Mouse (Mus musculus): Measurements from ENCODE around the gene Gm10715. TPM values are rescaled to one million over a fixed set of nuclear protein-coding genes. Genes with fewer than 3 reads are reported as not detected.
A peak's percentile ranks its signal among the peaks of the same experiment; 100 is the strongest.
"Not testable (repeated sequence)": the region's sequence is repeated elsewhere in the genome, so short reads cannot be mapped to it uniquely, and the experiment has no call there.

The Gm10715 gene
- polyA plus RNA-seq, 1 experiment from 2014 or later: not detected

GRCm38 (mm10) chr9:3027200-3027599 is 9.5 kb upstream of the Gm10715 start:
- not testable (repeated sequence) for H3K9ac ChIP-seq (replicated peaks); H3K36me3 ChIP-seq; H3K27me3 ChIP-seq; H3K4me3 ChIP-seq (replicated peaks); H3K9me3 ChIP-seq; H3K4me1 ChIP-seq (replicated peaks); H3K4me2 ChIP-seq (replicated peaks); H3K27ac ChIP-seq
- 75% methylated on average over 9 of the region's 9 CpGs for WGBS
- ATAC-seq: 0 out of 2 replicates have a peak, but pooled peaks have one; percentile 2

DNA sequence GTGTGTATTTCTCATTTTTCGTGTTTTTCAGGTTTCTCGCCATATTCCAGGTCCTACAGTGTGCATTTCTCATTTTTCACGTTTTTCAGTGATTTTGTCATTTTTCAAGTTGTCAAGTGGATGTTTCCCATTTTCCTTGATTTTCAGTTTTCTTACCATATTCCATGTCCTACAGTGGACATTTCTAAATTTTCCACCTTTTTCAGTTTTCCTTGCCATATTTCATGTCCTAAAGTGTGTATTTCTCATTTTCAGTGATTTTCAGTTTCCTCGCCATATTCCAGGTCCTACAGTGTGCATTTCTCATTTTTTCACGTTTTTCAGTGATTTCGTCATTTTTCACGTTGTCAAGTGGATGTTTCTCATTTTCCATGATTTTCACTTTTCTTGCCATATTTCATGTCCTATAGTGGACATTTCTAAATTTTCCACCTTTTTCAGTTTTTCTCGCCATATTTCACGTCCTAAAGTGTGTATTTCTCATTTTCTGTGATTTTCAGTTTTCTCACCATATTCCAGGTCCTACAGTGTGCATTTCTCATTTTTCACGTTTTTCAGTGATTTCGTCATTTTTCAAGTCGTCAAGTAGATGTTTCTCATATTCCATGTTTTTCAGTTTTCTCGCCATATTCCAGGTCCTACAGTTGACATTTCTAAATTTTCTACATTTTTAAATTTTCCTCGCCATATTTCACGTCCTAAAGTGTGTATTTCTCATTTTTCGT is 7.2 kb upstream of the Gm10715 start:
- not testable (repeated sequence) for H3K9ac ChIP-seq (replicated peaks); H3K27ac ChIP-seq; H3K4me3 ChIP-seq (replicated peaks); H3K9me3 ChIP-seq; H3K4me1 ChIP-seq (replicated peaks); H3K27me3 ChIP-seq; H3K36me3 ChIP-seq; ATAC-seq; H3K4me2 ChIP-seq (replicated peaks)
- WGBS: 66% methylated on average over 13 of the region's 16 CpGs

DNA sequence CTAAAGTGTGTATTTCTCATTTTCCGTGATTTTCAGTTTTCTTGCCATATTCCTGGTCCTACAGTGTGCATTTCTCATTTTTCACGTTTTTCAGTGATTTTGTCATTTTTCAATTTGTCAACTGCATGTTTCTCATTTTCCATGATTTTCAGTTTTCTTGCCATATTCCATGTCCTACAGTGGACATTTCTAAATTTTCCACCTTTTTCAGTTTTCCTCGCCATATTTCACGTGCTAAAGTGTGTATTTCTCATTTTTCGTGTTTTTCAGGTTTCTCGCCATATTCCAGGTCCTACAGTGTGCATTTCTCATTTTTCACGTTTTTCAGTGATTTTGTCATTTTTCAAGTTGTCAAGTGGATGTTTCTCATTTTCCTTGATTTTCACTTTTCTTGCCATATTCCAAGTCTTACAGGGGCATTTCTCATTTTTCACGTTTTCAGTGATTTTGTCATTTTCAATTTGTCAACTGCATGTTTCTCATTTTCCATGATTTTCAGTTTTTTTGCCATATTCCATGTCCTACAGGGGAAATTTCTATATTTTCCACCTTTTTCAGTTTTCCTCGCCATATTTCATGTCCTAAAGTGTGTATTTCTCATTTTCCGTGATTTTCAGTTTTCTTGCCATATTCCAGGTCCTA is 5.9 kb upstream of the Gm10715 start:
- H3K9me3 ChIP-seq; H3K4me2 ChIP-seq (replicated peaks); H3K27ac ChIP-seq; H3K9ac ChIP-seq (replicated peaks); ATAC-seq; H3K4me1 ChIP-seq (replicated peaks); H3K36me3 ChIP-seq; H3K4me3 ChIP-seq (replicated peaks); H3K27me3 ChIP-seq: not testable (repeated sequence)
- 67% methylated on average over 2 of the region's 10 CpGs for WGBS

DNA sequence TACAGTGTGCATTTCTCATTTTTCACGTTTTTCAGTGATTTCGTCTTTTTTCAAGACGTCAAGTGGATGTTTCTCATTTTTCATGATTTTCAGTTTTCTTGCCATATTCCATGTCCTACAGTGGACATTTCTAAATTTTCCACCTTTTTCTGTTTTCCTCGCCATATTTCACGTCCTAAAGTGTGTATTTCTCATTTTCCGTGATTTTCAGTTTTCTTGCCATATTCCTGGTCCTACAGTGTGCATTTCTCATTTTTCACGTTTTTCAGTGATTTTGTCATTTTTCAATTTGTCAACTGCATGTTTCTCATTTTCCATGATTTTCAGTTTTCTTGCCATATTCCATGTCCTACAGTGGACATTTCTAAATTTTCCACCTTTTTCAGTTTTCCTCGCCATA is 2.4 kb upstream of the Gm10715 start, which contains the start of gene Gm17535:
Gm17535 (plus strand) TSS at position 301 of the 400 bp plus-strand sequence.
- H3K4me1 ChIP-seq (replicated peaks); H3K9ac ChIP-seq (replicated peaks): not testable (repeated sequence)
- WGBS: 69% methylated on average over 1 of the region's 8 CpGs

DNA sequence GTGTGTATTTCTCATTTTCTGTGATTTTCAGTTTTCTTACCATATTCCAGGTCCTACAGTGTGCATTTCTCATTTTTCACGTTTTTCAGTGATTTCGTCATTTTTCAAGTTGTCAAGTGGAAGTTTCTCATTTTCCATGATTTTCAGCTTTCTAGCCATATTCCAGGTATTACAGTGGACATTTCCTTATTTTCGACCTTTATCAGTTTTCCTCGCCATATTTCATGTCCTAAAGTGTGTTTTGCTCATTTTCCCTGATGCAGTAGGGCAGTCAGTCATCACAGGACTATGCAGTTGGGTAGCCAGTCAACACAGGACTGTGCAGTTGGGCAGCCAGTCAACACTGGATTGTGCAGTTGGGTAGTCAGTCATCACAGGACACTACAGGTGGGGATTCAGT is 1.5 kb downstream of the Gm10715 start:
- not testable (repeated sequence) for H3K27me3 ChIP-seq; H3K9me3 ChIP-seq; H3K27ac ChIP-seq; H3K36me3 ChIP-seq; H3K4me3 ChIP-seq (replicated peaks); H3K4me1 ChIP-seq (replicated peaks); H3K9ac ChIP-seq (replicated peaks); H3K4me2 ChIP-seq (replicated peaks); ATAC-seq
- 69% methylated on average over 4 of the region's 4 CpGs for WGBS

More for the DNA sequence above, 2.4 kb upstream of the Gm10715 start, which contains the start of gene Gm17535:
- not testable (repeated sequence) for H3K27me3 ChIP-seq; H3K27ac ChIP-seq; H3K9me3 ChIP-seq; H3K4me2 ChIP-seq (replicated peaks); H3K36me3 ChIP-seq; H3K4me3 ChIP-seq (replicated peaks); ATAC-seq

Small RNA genes within 50 kb of the gene (microRNA-seq; reads per million reads assigned to microRNA genes)
- gene Mir101c: not detected

Other genes starting within 250 kb of the Gm10715 start
- not detected in 2 replicates for gene Gm10722, start 36.0 kb upstream of the Gm10715 start, polyA plus RNA-seq (2015; fragmentation: Nextera tagmentation; extraction: Ambion mirVana)
- 0.32 and 0.35 TPM in 2 replicates for gene Gm11168, start 33.5 kb upstream of the Gm10715 start, polyA plus RNA-seq (2015; fragmentation: Nextera tagmentation; extraction: Ambion mirVana)
- 0.37 and 0.51 TPM in 2 replicates for gene Gm10721, start 23.7 kb upstream of the Gm10715 start, polyA plus RNA-seq (2015; fragmentation: Nextera tagmentation; extraction: Ambion mirVana)
- gene Gm10720, start 21.2 kb upstream of the Gm10715 start, polyA plus RNA-seq (2015; fragmentation: Nextera tagmentation; extraction: Ambion mirVana): not detected in 2 replicates
- 1.3 and 1.4 TPM in 2 replicates for gene Gm10719, start 19.5 kb upstream of the Gm10715 start, polyA plus RNA-seq (2015; fragmentation: Nextera tagmentation; extraction: Ambion mirVana)
- gene Gm10718, start 13.3 kb upstream of the Gm10715 start, polyA plus RNA-seq (2015; fragmentation: Nextera tagmentation; extraction: Ambion mirVana): 2.0 and 2.5 TPM in 2 replicates
- gene Gm10717, start 11.5 kb upstream of the Gm10715 start, polyA plus RNA-seq (2015; fragmentation: Nextera tagmentation; extraction: Ambion mirVana): 1.5 and 2.0 TPM in 2 replicates
- not detected in 2 replicates for gene Gm17535, start 2.3 kb upstream of the Gm10715 start, polyA plus RNA-seq (2015; fragmentation: Nextera tagmentation; extraction: Ambion mirVana)